Mouse (Mus musculus) kidney, adult 10 weeks (tissue): ENCODE results near the gene Cys1. TPM values are rescaled to one million over a fixed set of nuclear protein-coding genes. Genes with fewer than 3 reads are reported as not detected.

Source experiments
- polyA plus RNA-seq: library from polyadenylated mRNA; stranded (reverse); fragments of 350-450 nt; fragmentation: Illumina TruSeq; extraction: RNeasy Lipid Tissue Mini Kit (QIAGEN cat#74804); gene quantifications from one replicate; pipeline ENCODE4 v1.2.3, GENCODE M21; 2014; ENCODE audit warnings: low read depth, low replicate concordance

The Cys1 gene
- polyA plus RNA-seq: 13.3 TPM

DNA sequence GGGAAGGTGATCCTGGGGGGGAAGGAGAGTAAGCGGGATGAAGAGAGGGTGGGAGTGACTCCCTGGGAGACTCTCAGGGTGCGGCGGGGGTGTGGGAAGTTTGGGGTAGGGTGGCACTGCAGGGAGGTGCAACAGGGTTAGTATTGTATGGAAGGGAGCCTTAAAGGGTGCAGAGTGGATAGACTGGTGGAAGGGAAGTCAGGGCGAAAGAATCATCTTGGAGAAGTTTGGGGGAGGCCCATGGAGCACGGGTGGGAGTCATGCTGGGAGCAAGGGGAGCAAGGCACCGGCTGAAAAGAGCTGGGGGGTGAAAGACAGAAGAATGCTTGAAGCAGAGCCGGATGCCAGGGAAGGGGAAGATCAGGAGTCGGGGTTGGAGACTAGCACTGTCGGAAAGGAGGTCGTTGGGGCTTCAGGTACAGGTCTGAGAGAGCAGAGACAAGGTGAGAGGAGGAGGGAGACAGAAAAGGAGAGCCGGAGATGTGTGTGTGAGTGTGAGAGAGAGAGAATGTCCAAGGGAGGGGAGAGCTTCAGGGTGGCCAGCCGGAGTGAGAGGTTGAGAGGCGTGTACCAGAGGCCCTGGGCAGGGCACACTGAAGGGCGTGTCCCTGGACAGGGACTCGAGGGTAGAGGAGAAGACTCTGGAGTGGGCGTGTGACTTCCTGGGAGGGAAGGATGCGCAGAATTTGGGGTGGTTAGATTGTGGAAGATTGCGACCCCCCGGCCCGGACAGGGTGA lies at the start of gene Cys1:
Gene Cys1, minus strand, starts transcription at position 528 of the 738 bp plus-strand sequence.

DNA sequence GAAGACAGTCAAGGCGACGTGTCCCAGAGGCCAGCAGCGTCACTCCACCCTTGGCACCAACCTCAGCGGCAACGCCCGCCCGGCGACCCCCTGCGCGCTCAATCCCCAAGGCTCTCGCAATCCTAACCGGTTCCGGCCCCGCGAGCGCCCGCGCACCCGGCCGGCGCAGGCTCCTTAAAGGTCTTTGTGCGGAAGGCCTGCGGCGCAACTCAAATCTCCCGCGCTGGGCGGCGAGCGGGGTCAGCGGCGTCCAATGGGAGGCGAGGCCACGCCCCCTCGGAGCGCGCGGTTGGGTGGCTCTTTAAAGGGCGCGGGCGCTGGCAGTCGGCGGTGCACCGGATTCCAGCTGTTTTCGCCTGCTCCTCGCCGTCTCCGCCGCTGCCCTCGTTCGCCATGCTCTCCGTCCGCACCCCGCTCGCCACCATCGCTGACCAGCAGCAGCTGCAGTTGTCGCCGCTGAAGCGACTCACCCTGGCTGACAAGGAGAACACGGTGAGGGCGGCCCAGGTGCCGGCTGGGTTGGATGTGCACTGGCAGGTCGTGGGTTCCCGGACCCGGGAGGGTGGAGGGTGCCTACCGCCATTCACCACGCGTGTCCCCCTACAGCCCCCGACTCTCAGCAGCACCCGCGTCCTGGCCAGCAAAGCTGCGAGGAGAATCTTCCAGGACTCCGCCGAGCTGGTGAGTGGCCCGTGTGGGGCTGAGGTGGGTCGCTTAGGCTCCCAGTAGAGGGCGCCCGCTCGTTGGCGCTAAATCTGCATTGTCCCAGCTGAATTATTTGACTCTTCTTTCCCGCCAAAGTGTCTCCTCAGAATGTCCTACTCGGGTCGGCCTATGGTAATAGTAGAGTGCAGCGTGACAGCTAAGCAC lies 26.6 kb upstream of the Cys1 start, which contains the start of gene Rrm2:
Gene Rrm2, plus strand, starts transcription at position 288 of the 870 bp plus-strand sequence.

DNA sequence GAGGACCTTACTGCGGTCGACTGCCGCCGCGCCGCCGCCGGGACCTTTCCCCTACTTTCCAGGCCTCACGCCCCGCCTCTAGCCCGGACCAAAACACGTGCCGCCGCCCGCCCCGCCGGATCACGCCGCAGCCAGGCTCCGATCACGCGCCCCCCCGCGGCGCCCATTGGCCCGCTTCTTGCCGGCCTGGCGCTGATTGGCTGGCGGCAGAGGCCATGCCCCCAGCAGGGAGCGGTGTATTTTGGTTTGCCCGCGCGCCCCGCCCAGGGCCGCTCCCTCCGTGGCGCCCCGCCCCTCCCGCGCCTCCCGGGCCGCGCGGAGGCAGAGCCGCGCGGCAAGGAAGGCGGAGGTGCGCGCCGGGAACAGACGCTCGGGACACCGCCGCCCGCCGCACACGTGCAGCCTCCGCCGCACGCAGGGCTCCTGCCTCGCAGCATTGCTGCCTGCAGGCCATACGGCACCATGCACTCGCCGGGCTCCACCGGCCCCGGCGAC lies 30.5 kb downstream of the Cys1 start, which contains the start of gene Klf11:
Gene Klf11, plus strand, starts transcription at position 212 of the 495 bp plus-strand sequence.

Other genes with a start within 250 kb of the Cys1 start
- 20.6 TPM for gene Taf1b, start 183.5 kb downstream of the Cys1 start, polyA plus RNA-seq
- 1.3 TPM for gene Grhl1, start 109.5 kb downstream of the Cys1 start, polyA plus RNA-seq
- 10.5 TPM for gene Klf11, start 30.5 kb downstream of the Cys1 start, polyA plus RNA-seq
- 8.0 TPM for gene Rrm2, start 26.4 kb upstream of the Cys1 start, polyA plus RNA-seq
- 18.8 TPM for gene Mboat2, start 149.1 kb upstream of the Cys1 start, polyA plus RNA-seq